Mouse (Mus musculus) NIH3T3 (cell line): Measurements from ENCODE around the gene Sppl2b.

ENCODE experiments used
- DNase-seq: peaks from one replicate; pipeline ENCODE4 v3.0.0-alpha.2; 2012; ENCODE audit warnings: low read depth

Sppl2b gene

DNA sequence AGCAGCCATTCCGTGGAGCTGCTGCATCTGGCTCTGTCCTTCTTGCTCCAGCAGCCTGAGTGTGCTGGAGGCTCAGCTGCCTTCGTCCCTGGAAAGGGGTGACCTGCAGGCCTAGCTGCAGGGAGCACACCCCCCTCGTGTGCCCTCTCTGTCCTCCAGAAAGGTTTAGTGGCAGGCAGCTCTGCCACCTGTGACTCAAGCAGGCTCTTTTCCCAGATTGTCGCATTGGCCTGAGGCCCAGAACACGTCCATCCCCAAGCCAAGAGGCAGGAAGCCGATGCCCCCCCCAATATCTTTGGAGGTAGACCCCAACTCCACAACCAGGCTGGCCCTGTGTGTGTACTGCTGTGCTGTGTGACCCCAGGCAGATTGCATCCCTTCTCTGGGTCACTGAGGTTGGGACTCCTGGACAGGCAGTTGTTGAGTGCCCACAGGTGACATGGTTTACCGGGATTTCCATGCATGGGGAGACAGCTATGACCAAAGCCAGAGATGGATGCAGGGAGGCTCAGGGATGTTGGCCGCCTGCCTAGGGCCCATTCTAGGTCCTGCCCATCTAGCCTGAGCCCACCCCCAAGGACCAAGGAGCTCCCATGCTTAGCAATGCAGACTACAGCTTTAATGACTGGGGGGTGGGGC, 9.9 kb upstream of the Sppl2b start:
- no peak for DNase-seq

DNA sequence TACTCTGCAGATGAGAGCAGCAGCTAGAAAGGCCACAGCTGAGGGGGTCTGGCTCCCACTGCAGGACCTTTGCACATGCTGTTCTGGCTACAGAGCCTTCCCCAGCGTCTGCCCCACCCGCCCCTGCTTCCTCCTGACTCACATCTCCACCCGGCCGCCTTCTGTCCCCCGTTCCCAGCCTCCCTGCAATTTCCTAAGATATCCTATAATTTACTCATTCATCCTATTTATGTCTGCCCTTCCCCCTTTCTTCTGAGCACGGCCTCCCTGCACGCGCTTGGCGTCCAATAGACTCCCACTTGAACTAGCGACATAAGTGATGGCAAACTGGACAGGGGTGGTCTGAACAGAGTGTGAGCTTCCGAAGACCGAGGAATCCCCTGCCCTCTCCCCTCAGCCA, 9.3 kb upstream of the Sppl2b start:
- DNase-seq: no peak

DNA sequence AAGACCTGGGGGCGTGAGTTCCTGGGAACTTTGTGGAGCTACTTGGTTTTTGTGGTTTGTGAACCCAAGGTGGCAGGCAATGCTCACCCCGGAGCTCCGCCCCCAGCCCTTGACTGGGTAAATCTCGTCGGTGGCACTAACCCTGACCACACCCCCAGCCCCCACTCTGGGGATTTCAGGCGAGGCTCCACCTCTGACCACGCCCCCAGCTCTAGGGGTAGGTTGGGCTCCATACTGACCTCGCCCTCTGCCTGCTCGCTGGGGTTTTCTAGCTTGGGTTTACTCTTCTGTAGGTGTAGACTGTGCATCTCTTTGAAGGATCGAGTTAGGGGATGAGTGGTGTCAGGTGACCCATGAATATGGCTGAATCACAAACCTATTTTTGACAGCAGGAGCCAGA, 6.5 kb upstream of the Sppl2b start:
- DNase-seq: peak; percentile 59

DNA sequence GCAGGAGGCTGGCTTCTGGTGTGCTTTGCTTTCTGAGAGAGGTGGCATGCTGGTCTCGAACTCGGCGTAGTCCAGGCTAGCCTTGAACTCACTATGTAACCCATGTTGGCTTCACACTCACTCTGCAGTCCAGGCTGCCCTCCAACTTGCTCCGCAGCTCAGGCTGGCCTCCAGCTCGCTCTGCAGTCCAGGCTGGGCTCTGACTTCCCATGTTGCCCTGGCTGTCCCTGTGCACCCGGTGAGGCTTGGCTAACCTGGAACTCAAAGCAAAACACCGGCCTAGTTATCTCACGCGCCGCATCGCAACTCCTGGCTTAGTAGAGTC, 636 bp downstream of the Sppl2b start:
- peak; percentile 45 for DNase-seq

DNA sequence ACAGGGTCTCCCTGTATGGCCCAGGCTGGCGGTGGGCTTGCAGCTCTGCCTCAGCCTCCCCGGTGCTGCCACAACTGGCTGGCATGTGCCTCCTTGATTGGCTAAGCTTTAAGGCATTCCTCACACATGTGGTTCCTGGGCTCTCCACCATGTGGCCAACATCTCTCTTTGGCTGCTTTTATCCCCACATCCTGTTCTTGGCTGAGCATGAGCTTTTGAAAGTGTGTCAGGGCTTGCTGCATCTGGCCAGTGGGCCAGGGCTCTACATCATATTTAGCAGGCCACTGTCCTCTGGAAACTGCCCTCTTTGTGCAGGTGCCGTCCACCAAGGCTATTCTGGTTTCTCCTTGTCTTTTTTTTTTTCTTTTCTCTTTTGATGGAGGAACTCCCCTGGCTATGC, 1.2 kb downstream of the Sppl2b start:
- peak; percentile 80 for DNase-seq

DNA sequence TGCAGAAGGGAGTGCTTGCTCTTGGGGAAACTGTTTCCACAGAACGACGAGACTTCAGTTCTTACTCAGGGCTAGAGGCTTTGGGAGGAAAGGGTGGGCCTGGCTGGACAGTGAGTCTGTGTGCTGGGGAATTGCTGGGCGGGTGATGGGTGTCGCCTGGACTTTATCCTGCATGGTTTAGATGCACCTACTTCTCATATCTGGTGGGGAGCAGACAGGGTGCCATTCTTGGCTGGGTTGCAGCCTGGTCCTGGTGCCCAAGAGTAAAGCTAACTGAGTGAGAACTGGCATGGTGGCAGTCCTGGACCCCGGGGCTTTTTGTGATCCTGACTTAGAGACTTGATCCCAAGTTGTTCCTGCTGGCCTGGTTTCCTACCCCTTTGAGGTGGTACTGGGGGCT, 1.8 kb downstream of the Sppl2b start:
- DNase-seq: no peak

DNA sequence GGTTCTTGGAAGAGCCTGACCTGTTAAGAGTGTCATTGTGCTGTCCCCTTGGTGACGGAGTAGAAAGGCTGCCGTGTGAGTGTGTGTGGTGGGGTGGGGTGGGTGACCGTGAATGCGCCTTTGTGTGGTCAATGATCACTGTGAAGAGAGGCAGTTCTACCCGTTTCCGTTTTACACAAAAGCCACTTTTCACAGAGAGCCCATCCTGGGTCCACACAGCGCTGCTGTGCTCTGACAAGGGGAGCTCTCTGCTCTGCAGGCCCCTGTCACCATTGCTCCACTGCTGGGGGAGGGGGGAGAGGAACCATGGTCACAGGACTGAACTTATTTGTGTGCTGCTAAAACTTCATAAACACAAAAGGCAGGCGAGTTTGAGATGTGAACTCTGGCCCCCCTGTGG, 2.3 kb downstream of the Sppl2b start:
- no peak for DNase-seq

DNA sequence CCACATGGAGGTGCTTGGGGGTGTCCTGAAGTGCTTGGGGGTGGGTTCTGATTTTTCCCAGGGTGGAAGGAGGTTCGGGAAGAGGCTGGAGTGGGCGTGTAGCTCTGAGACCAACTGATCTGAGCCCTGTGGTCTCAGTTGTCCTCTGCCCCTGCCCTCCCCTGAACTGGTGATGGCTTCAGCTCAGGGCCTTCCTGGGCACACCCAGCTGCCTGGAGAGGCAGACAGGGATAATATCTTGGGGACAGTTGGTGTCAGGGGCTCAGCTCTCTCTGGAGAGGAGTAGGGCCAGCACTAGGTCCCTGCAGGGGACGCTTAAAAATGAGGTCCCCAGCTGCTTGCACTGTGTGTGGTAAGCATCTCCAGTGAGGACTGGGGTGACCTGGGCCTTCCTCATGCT, 2.8 kb downstream of the Sppl2b start:
- no peak for DNase-seq

DNA sequence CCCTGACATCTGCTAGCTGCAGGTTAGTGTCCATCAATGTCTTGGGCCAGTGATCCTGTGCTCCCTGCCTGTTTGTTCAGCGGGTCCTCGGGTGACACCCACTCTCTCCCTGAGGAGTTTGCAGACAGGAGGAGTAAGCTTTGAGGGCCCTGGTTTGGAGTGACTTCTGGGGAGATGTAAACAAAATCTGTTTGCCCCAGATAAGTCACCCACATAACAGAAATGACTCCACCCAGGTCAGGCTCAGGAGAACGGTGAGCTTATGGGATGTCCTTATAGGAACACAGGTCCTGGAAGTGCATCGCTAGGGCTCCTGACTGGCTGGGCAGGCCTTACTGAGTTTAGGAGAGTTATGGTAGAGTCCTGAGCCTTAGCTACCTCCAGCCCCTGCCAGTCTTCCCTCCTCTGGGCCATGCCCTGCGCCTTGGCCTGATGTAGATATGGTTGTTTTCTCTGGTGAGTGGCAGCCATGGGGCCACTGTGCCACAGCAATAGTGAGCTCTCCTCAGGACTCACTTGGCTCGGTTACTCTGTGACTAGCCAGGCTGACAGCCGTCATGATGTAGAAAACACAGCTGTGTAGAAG, 3.4 kb downstream of the Sppl2b start:
- no peak for DNase-seq

DNA sequence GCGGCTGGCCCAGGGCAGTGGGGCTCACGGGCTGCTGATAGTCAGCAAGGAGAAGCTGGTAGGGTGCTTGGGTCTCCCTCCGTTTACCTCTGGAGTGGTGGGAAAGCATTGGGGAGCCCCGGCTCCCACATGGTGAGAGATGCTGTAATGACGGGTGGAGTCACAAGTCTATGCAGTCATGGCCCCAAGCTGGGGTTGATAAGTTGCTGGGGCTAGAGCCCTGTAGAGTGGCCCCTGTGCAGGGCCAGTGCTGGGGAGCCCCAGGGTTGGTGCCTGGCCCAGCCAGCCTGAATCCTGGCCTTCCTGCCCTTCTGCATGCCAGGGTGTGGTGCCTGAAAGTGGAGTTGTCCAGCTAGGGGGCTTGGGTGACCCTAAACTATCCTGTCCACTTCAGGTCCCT, 7.2 kb downstream of the Sppl2b start:
- DNase-seq: no peak

DNA sequence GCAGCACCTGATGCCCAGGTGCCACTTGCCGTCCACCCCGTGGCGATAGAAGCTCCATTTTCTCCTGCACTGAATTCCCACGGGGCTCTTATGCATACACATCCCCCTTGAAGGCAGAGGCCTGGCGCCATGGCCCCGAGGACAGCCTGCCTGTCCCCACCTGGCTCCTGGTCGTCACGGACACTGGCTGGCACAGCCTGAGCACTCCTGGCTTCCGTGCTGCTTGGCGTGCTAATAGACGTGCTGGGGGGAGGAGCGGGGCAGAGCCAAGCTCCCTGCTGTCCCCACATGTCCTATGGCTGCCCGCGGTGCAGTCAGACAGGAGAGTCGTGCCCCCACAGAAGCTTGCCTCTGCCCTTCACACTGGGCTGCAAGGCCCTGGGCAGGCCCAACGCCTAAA, 9.4 kb downstream of the Sppl2b start:
- DNase-seq: no peak

DNA sequence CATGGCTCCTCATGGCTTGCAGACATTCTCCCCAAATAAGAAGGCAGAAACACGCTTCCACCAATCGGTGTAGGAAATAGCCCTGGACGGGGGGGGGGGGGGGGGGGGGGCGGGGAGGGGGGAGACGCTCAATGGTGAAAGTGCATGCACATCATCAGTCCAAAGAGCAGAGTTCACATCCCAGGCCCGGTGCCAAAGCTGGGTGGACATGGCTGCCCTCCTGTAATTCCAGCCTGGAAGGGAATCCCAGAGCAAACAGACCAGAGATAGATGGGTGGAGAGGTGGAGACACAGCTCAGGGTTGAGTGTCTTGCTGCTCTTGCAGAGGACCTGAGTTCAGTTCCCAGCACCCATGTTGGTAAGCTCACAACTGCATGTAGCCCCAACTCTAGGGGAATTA, 15.9 kb downstream of the Sppl2b start:
- DNase-seq: peak; percentile 20

DNA sequence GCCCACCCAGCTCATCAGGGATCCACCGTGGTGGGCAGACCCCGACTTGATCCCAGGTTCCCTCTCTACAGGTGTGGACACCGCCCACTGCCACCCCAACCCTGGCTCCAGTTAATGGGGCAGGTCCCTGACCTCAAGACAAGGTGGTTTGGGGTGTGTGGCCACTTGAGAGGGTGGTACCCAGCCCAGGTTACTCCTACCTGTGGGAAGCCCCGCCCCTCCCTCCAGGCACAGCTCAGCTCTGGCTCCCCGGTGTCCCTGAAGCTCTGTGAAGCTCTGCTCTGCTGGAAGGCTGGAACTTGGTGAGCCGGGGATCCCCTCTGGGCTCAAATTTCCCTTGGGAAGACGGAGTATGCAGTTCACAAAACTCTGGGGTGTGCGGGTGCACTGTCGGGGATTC, 16.5 kb downstream of the Sppl2b start, which contains the start of gene Tmprss9:
Tmprss9 (plus strand) TSS at position 268 of the 400 bp plus-strand sequence.
- DNase-seq: no peak

DNA sequence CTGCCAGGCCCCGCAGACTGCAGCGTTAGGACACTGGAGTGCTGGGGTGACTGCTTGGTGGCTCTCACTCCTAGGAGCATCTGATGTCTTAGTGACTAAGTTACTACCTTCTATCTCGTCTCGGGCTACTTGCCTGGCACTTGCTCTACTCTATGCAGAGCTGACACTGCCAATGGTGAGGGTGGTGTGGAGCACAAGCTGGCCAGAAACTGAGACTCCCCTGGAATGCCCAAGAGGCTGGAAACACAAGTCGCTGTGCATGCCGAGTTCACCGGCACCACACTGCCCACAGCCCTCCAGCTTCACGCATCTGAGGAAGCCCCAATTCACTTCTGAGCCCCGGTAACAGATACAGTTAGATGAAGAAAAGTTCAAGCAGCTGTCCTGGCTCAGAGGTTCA, 19.0 kb downstream of the Sppl2b start:
- no peak for DNase-seq

DNA sequence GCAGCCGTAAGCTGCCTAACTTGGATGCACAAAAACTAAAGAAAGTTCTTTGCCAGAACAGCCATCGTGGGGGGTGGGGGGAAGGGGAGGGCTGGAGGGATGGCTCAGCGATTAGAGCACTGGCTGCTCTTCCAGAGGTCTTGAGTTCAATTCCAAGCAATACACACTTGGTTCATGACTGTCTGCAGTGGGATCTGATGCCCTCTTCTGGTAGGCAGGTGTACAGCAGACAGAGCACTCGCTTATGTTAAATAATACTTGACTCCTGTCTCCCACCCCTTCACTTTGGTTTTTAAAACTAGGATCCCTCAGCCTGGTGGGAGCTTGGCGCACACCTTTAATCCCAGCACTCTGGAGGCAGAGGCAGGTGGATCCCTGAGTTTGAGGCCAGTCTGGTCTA, 21.0 kb downstream of the Sppl2b start:
- peak; percentile 83 for DNase-seq

DNA sequence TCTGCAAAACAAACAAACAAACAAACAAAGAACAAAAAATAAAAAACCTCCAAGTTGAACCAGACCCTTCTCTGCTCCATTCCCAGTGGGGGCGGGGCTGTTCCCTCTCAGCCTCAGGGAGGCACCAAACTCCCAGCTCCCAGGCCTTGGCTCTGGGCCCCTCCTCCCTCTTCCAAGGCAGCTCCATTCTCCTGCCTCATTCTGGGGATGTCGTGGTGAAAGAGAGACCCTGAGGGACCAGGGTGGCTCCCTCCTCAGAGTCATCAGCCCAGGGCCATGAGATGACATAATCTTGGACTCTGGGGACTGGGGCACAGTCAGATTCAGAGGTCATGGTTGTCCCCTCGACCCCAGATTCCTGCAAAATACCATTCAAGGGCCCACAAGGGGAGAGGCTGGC, 21.5 kb downstream of the Sppl2b start:
- peak; percentile 32 for DNase-seq

DNA sequence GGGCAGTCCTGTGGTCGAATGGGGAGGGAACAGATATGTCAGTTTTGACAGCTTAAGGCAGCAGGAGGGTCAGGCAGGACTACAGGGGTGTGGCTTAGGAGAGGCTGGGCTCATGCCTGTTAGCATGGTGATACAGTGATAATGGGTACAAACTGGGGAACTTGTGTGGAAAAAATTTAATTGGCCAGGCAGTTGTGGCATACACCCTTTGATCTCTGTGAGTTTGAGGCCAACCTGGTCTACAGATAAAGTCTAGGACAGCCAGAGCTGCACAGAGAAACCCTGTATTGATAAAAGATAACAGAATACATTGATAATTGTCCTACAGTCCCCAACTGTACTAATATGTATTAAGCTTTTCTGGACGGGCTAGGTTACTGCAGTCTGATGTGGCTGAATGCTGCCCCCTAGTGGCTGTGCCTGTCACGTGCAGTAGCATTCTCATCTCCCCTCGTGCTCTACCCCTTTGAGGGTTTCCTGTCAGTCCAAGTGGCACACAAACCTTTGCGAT, 25.1 kb downstream of the Sppl2b start:
- peak; percentile 84 for DNase-seq

DNA sequence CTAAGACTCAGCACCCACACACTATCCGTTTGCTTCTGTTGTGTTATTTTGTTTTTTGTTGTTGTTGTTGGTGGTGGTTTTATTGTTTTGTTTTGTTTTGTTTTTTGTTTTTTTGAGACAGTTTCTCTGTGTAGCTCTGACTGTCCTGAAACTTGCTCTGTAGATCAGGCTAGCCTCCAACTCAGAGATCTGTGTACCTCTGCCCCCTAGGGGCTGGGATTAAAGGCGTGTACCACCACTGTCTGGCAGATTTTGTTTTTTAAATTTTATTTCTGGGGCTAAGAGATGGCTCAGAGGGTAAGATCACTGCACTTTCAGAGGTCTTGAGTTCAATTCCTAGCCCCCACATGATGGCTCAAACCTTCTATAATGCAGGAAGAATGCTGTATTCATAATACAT, 25.8 kb downstream of the Sppl2b start:
- no peak for DNase-seq

DNA sequence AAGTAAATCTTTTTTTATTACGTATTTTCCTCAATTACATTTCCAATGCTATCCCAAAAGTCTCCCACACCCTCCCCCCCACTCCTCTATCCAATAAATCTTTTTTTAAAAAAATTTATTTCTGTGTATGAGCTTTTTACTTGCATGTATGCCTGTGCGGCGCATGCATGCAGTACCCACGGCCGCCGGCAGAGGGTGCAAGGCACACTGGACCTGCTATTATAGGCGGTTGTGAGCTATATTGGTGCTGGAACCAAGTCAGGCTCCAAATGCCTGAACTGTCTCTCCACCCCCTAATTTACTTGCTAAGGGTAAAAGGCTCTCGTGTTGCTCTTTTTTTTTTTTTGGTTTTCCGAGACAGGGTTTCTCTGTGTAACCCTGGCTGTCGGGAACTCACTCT, 26.2 kb downstream of the Sppl2b start:
- DNase-seq: peak; percentile 87

DNA sequence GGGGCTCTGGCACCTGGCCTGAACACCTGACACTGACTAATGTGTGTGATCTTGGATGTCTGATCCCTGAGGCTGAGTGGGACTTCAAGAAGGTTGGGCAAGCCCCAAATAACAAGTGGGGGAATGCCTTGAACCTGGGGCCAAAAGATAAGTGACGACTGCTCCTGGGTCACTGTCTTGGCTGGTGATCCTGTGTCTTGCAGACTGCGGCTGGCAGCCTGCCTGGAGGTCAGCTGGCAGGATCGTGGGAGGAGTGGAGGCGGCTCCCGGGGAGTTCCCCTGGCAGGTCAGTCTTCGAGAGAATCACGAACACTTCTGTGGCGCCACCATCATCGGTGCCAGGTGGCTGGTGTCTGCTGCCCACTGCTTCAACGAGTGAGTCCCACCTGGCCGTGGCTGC, 32.1 kb downstream of the Sppl2b start:
- DNase-seq: peak; percentile 44

DNA sequence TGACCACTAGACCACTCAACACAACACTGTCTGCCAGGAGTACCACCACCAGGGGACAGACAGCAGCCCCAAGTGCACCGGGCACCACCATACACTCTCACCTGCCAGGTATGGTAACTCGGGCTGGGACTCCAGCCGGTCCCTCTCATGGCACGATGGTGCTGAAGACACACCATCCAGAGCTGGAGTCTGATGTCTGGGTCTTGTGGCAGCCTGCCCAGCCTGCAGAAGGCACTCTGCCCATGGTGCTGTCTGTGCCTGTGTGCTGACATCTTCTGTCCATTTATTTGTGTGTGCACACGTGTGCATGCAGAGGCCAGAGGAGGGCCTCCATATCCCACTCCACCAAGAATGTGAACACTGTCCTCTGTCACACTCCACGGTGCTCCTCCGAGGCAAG, 40.0 kb downstream of the Sppl2b start:
- no peak for DNase-seq

DNA sequence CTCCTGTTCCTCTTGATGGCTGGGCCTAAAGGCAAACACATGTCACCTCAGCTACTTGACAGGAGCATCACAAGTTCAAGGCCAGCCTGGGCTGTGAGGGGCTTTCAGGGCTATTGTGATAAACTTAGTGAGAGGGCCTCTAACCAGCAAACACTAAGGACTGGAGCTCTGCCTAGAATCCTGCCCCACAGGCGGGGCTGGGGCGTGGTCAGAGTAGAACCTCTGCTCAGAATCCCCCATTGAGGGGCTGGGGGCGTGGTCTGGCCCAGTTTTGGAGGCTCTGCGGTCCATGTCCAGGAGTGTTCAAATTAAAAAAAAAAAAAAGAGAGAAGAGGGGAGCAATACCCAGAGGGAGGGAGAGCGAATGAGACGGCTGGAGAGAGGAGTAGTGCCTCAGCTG, 40.6 kb downstream of the Sppl2b start:
- DNase-seq: no peak

DNA sequence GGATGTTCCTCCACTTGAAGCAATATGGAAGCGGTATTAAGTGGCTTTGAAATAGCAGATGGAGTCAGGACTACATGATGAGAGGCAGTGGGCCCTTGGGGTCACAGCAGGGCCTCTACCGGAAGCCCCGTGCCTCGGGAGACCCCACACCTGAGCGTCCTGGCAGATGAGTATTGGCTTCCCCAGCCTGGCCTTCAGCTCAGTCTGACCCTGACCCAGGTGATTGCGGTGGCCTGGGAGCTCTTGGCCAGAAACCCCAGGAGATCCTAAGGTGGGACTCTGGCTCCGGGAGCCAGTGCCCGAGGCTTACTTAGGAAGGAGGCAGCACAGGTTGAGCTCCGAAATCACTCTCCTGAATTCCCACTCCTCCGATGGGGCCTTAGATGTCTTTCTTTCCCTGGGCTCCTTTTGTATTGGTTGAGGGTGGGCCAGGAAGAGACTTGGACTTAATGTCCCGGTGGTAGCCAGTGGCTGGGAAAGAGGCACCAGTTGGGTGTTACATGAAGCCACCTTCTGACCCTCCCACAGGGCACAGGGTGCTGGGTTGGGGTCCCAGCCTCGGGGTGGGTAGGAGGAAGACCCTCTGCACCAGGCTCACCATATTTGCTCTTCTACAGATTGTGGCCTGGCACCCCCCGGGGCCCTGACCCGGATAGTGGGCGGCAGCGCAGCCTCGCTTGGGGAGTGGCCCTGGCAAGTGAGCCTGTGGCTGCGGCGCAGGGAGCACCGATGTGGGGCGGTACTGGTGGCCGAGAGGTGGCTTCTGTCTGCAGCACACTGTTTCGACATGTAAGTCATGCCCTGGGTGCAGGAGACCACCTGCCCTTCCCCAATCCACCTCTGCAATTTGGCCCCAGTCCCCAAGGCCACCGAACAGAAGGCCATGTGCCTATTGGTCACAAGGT, 41.8 kb downstream of the Sppl2b start:
- no peak for DNase-seq
